Mouse (Mus musculus): ENCODE measurements around the gene Asxl2. TPM values are rescaled to one million over a fixed set of nuclear protein-coding genes. Genes with fewer than 3 reads are reported as not detected.
"Not testable (repeated sequence)": the region's sequence is repeated elsewhere in the genome, so short reads cannot be mapped to it uniquely, and the experiment has no call there.

The Asxl2 gene
- polyA plus RNA-seq, 1 experiment from 2014 or later, result 13.4 TPM

GRCm38 (mm10) chr12:3390577-3391262, 35.9 kb upstream of the Asxl2 start:
- WGBS, result 35% methylated on average over 12 of the region's 12 CpGs
- Histone ChIP-seq H3K4me3 (ENCODE audit: low read depth, low read length) (no peak overlapping the region), H3K36me3 (ENCODE audit: control insufficient read depth, insufficient read depth, low read length) (peaks cover 47% of the 10 kb centered on the region), H3K9ac (ENCODE audit: low read depth, low read length) (no peak overlapping the region), H3K4me1 (ENCODE audit: control insufficient read depth, insufficient read depth, low read length) (no peaks in the 10 kb centered on the region), H3K9me3 (ENCODE audit: control insufficient read depth, low read length) (no peaks in the 10 kb centered on the region), H3K27ac (replicated peaks; ENCODE audit: low read depth, low read length) (no peak overlapping the region), H3K4me2 (ENCODE audit: low read depth, low read length) (no peak overlapping the region), H3K27me3 (replicated peaks; ENCODE audit: control insufficient read depth, insufficient read depth, low read length) (no peaks in the 10 kb centered on the region)
- DNase-seq (ENCODE audit: low spot score) (peak; percentile 86), ATAC-seq (ENCODE audit: low read depth) (peak; percentile 81)

DNA sequence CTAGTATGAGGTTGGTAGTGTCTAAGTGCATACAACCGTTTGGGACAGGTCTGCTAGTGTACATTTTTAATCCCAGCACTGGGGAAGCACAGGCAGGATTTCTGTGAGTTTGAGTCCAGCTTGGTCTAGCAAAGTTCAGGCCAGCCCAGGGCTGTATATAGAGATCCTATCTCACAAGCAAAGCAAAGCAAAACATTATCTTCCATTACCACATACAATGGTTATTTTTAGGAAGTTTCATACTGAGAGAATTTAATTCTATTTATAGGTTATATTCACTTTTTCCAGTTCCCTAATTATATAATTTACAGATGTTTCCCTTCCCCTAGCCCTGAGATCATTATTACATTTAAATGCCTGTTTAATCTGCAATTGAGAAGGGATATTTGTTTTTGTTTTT, 35.4 kb upstream of the Asxl2 start:
- no peak for ATAC-seq (ENCODE audit: low read depth)
- H3K36me3 ChIP-seq (ENCODE audit: control insufficient read depth, insufficient read depth, low read length), result peaks cover 42% of the 10 kb centered on the region

DNA sequence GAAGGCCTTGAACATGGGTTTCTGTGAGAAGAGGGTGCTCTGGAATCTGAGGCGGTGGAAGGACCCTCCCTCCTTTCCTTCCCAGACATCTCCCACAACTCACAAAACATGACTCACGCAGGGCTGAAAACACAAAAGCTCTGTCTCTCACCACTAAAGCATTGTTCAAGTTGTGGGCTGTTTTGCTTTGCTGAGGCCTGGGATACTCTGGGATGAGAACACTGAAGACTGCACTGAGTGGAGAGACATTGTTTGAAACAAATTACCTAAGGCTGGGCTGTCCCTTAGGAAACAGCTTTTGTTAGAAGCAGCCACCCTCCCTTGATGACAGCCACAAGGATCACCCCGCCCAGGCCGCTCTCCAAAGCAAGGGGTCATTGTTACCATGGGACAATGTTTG, 33.5 kb upstream of the Asxl2 start:
- Histone ChIP-seq H3K4me3 (ENCODE audit: low read depth, low read length) (no peak overlapping the region), H3K4me1 (ENCODE audit: control insufficient read depth, insufficient read depth, low read length) (no peaks in the 10 kb centered on the region), H3K9ac (ENCODE audit: low read depth, low read length) (no peak overlapping the region), H3K27ac (replicated peaks; ENCODE audit: low read depth, low read length) (no peak overlapping the region), H3K9me3 (ENCODE audit: control insufficient read depth, low read length) (no peaks in the 10 kb centered on the region), H3K4me2 (ENCODE audit: low read depth, low read length) (no peak overlapping the region), H3K36me3 (ENCODE audit: control insufficient read depth, insufficient read depth, low read length) (peaks cover 39% of the 10 kb centered on the region), H3K27me3 (replicated peaks; ENCODE audit: control insufficient read depth, insufficient read depth, low read length) (no peaks in the 10 kb centered on the region)
- DNase-seq (ENCODE audit: low spot score) (no peak), ATAC-seq (ENCODE audit: low read depth) (no peak)
- 78% methylated on average over 4 of the region's 4 CpGs for WGBS

More for the DNA sequence above, 35.4 kb upstream of the Asxl2 start:
- 84% methylated on average over 1 of the region's 1 CpGs for WGBS
- no peaks in the 10 kb centered on the region for H3K9me3 ChIP-seq (ENCODE audit: control insufficient read depth, low read length)
- H3K4me3 ChIP-seq (ENCODE audit: low read depth, low read length), result no peak overlapping the region
- DNase-seq (ENCODE audit: low spot score), result no peak
- H3K4me2 ChIP-seq (ENCODE audit: low read depth, low read length), result no peak overlapping the region
- no peak overlapping the region for H3K27ac ChIP-seq (replicated peaks; ENCODE audit: low read depth, low read length)
- no peaks in the 10 kb centered on the region for H3K4me1 ChIP-seq (ENCODE audit: control insufficient read depth, insufficient read depth, low read length)
- no peak overlapping the region for H3K9ac ChIP-seq (ENCODE audit: low read depth, low read length)
- no peaks in the 10 kb centered on the region for H3K27me3 ChIP-seq (replicated peaks; ENCODE audit: control insufficient read depth, insufficient read depth, low read length)

- ATAC-seq (ENCODE audit: low read depth) (no peak), DNase-seq (ENCODE audit: low spot score) (no peak)
- H3K9me3 ChIP-seq (ENCODE audit: control insufficient read depth, low read length), result no peaks in the 10 kb centered on the region
- H3K27ac ChIP-seq (replicated peaks; ENCODE audit: low read depth, low read length), result no peak overlapping the region
- H3K9ac ChIP-seq (ENCODE audit: low read depth, low read length), result no peak overlapping the region
- H3K4me1 ChIP-seq (ENCODE audit: control insufficient read depth, insufficient read depth, low read length), result no peaks in the 10 kb centered on the region
- no peaks in the 10 kb centered on the region for H3K27me3 ChIP-seq (replicated peaks; ENCODE audit: control insufficient read depth, insufficient read depth, low read length)
- 91% methylated on average over 8 of the region's 8 CpGs for WGBS
- H3K36me3 ChIP-seq (ENCODE audit: control insufficient read depth, insufficient read depth, low read length), result peaks cover 23% of the 10 kb centered on the region
- no peak overlapping the region for H3K4me2 ChIP-seq (ENCODE audit: low read depth, low read length)
- H3K4me3 ChIP-seq (ENCODE audit: low read depth, low read length), result no peak overlapping the region
These were observed 29.7 kb upstream of the Asxl2 start for GRCm38 (mm10) chr12:3396931-3397330.

DNA sequence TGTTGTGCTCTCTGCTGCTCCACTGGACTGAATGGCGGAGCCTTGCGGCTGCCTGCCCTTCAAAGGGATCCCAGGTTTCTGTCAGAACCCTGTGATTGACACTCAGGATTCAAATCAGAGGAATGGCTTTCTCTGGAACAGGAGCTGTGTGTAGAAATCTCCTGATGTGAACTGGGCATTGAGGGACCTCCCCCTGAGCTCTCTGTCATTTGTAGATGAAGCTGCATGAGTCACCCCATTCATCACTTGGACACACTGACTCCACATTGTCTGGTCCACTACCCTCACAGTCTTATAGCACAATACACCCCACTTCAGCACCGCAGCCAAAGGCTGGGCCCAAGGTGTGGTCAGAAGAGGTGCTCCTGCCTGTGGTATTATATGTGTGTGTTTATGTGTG, 21.0 kb upstream of the Asxl2 start:
- not testable (repeated sequence) for ATAC-seq (ENCODE audit: low read depth); H3K4me3 ChIP-seq (ENCODE audit: low read depth, low read length); H3K4me2 ChIP-seq (ENCODE audit: low read depth, low read length); H3K4me1 ChIP-seq (ENCODE audit: control insufficient read depth, insufficient read depth, low read length); DNase-seq (ENCODE audit: low spot score); H3K27me3 ChIP-seq (replicated peaks; ENCODE audit: control insufficient read depth, insufficient read depth, low read length); H3K9ac ChIP-seq (ENCODE audit: low read depth, low read length); H3K9me3 ChIP-seq (ENCODE audit: control insufficient read depth, low read length); H3K27ac ChIP-seq (replicated peaks; ENCODE audit: low read depth, low read length)
- peaks cover 40% of the 10 kb centered on the region for H3K36me3 ChIP-seq (ENCODE audit: control insufficient read depth, insufficient read depth, low read length)
- 91% methylated on average over 3 of the region's 3 CpGs for WGBS

- Histone ChIP-seq H3K27ac (replicated peaks; ENCODE audit: low read depth, low read length) (no peak overlapping the region), H3K27me3 (replicated peaks; ENCODE audit: control insufficient read depth, insufficient read depth, low read length) (no peaks in the 10 kb centered on the region), H3K4me2 (ENCODE audit: low read depth, low read length) (no peak overlapping the region), H3K4me1 (ENCODE audit: control insufficient read depth, insufficient read depth, low read length) (no peaks in the 10 kb centered on the region), H3K4me3 (ENCODE audit: low read depth, low read length) (no peak overlapping the region), H3K9me3 (ENCODE audit: control insufficient read depth, low read length) (no peaks in the 10 kb centered on the region), H3K9ac (ENCODE audit: low read depth, low read length) (no peak overlapping the region), H3K36me3 (ENCODE audit: control insufficient read depth, insufficient read depth, low read length) (peaks cover 31% of the 10 kb centered on the region)
- 74% methylated on average over 6 of the region's 6 CpGs for WGBS
- DNase-seq (ENCODE audit: low spot score), result peak; percentile 13
- ATAC-seq (ENCODE audit: low read depth), result no peak
These were observed 20.1 kb upstream of the Asxl2 start for GRCm38 (mm10) chr12:3406585-3406984.

GRCm38 (mm10) chr12:3414956-3415355, 11.7 kb upstream of the Asxl2 start:
- Histone ChIP-seq H3K27me3 (replicated peaks; ENCODE audit: control insufficient read depth, insufficient read depth, low read length) (no peaks in the 10 kb centered on the region), H3K4me3 (ENCODE audit: low read depth, low read length) (no peak overlapping the region), H3K9ac (ENCODE audit: low read depth, low read length) (no peak overlapping the region), H3K4me2 (ENCODE audit: low read depth, low read length) (no peak overlapping the region), H3K4me1 (ENCODE audit: control insufficient read depth, insufficient read depth, low read length) (no peaks in the 10 kb centered on the region), H3K9me3 (ENCODE audit: control insufficient read depth, low read length) (no peaks in the 10 kb centered on the region), H3K27ac (replicated peaks; ENCODE audit: low read depth, low read length) (no peak overlapping the region), H3K36me3 (ENCODE audit: control insufficient read depth, insufficient read depth, low read length) (no peaks in the 10 kb centered on the region)
- ATAC-seq (ENCODE audit: low read depth) (no peak), DNase-seq (ENCODE audit: low spot score) (no peak)
- 83% methylated on average over 4 of the region's 4 CpGs for WGBS

DNA sequence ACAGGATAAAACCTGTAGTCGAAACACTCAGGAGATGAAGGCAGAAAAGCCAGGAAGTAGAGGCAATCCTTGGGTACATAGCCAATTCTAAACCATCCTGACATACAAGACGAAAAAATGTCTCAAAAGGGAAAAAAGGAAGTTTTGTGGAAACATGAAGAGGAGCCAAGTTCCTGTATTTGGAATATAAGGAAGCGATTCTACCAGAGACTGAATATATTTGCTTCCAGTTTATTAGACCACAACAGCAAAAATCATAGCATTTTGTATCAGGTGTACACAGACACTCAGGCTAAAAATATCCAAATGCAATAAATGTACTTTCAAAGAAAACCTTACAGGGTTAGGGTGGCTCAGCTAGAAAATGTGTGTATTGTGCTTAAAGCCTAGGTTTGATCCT, 7.9 kb upstream of the Asxl2 start:
- no peaks in the 10 kb centered on the region for H3K27me3 ChIP-seq (replicated peaks; ENCODE audit: control insufficient read depth, insufficient read depth, low read length)
- H3K36me3 ChIP-seq (ENCODE audit: control insufficient read depth, insufficient read depth, low read length), result 0 out of 2 replicates have a peak, but pooled peaks cover 9% of the 10 kb centered on the region
- DNase-seq (ENCODE audit: low spot score) (no peak), ATAC-seq (ENCODE audit: low read depth) (no peak)
- H3K4me1 ChIP-seq (ENCODE audit: control insufficient read depth, insufficient read depth, low read length), result no peaks in the 10 kb centered on the region
- H3K4me2 ChIP-seq (ENCODE audit: low read depth, low read length), result no peak overlapping the region
- no peaks in the 10 kb centered on the region for H3K9me3 ChIP-seq (ENCODE audit: control insufficient read depth, low read length)
- H3K27ac ChIP-seq (replicated peaks; ENCODE audit: low read depth, low read length), result no peak overlapping the region
- no peak overlapping the region for H3K9ac ChIP-seq (ENCODE audit: low read depth, low read length)
- no peak overlapping the region for H3K4me3 ChIP-seq (ENCODE audit: low read depth, low read length)
- WGBS, result 92% methylated on average over 3 of the region's 3 CpGs

DNA sequence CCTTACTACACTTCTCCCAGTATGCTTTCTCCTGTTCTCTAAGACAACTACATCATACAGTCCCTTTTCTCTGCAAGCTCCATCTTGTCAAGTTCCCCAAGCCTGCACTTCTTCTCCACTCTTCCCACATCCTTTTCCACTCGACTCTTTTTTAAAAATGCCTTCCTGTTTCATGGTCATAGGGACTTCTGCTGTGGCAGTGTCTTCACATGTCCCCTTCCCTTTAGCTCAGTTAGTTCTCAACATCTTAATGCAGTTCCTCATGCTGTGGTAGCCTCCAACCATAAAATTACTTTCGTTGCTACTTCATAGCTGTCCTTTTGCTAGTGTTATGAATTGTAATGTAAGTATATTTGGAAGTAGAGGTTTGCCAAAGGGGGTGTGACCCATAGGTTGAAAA, 6.1 kb upstream of the Asxl2 start:
- Histone ChIP-seq H3K9ac (ENCODE audit: low read depth, low read length) (no peak overlapping the region), H3K4me1 (ENCODE audit: control insufficient read depth, insufficient read depth, low read length) (peaks cover 4% of the 10 kb centered on the region; the same call in 1 of the 2 replicates)

More for the DNA sequence above, 6.1 kb upstream of the Asxl2 start:
- DNase-seq (ENCODE audit: low spot score), result no peak
- ATAC-seq (ENCODE audit: low read depth), result no peak
- Histone ChIP-seq H3K36me3 (ENCODE audit: control insufficient read depth, insufficient read depth, low read length) (0 out of 2 replicates have a peak, but pooled peaks cover 9% of the 10 kb centered on the region), H3K4me2 (ENCODE audit: low read depth, low read length) (no peak overlapping the region), H3K27me3 (replicated peaks; ENCODE audit: control insufficient read depth, insufficient read depth, low read length) (no peaks in the 10 kb centered on the region), H3K9me3 (ENCODE audit: control insufficient read depth, low read length) (no peaks in the 10 kb centered on the region), H3K4me3 (ENCODE audit: low read depth, low read length) (no peak overlapping the region), H3K27ac (replicated peaks; ENCODE audit: low read depth, low read length) (no peak overlapping the region)
- 85% methylated on average over 2 of the region's 2 CpGs for WGBS

Data from embryonic facial prominence, embryonic 14.5 days (tissue).